26 mouse cellular contexts compared by ENCODE assay signal in genomic region chr7:73025640-73026039, GRCm38 (mm10).
DNase-seq lines count a peak whose midpoint lies in the region; ATAC-seq and TF ChIP-seq lines count a peak whose summit lies in the region.
"Had no signal": no experiment of that assay in that cellular context is flagged by ENCODE, and none has a peak within 500 bp of the region (broad histone marks: within the 10 kb centered on the region; RNA-seq: fewer than 3 reads in every experiment).

No protein-coding gene starts in this region.

- peak; percentile 55 for TF ChIP-seq CTCF in left cerebral cortex, adult 2 months (IDR thresholded peaks at IDR 0.05)
- peak; percentile 65 for TF ChIP-seq CTCF in stomach, postnatal 0 days (IDR thresholded peaks at IDR 0.05; ENCODE audit: low read depth)

- H3K4me3 ChIP-seq in left cerebral cortex, adult 2 months, result no peak overlapping the region
- H3K4me3 ChIP-seq in stomach, postnatal 0 days (ENCODE audit: low read depth, low read length), result no peak overlapping the region
- H3K4me3 ChIP-seq: forebrain, embryonic 10.5 days; hindbrain, embryonic 10.5 days; megakaryocyte, embryonic 14.5 days; midbrain, embryonic 15.5 days; neural tube, embryonic 15.5 days had no signal

- no peaks in the 10 kb centered on the region for H3K4me1 ChIP-seq in stomach, postnatal 0 days (replicated peaks; ENCODE audit: control insufficient read depth, insufficient read depth)
- H3K4me1 ChIP-seq: forebrain, embryonic 10.5 days; hindbrain, embryonic 10.5 days; megakaryocyte, embryonic 14.5 days; midbrain, embryonic 15.5 days; neural tube, embryonic 15.5 days had no signal

- no peak overlapping the region for H3K27ac ChIP-seq in left cerebral cortex, adult 2 months
- no peak overlapping the region for H3K27ac ChIP-seq in stomach, postnatal 0 days (replicated peaks)
- H3K27ac ChIP-seq: forebrain, embryonic 10.5 days; hindbrain, embryonic 10.5 days; midbrain, embryonic 15.5 days; neural tube, embryonic 15.5 days had no signal

- TF ChIP-seq EP300 in stomach, postnatal 0 days (optimal IDR thresholded peaks at IDR 0.05), result no peak

- peak; percentile 11 for DNase-seq in heart, adult 8-10 months (ENCODE audit: low spot score)
- DNase-seq in heart, postnatal 14 days, result no peak
- no peak for DNase-seq in left cerebral cortex, adult 2 months (ENCODE audit: extremely low spot score in 1 of 2, low spot score in 2 of 2)
- no peak for DNase-seq in left cerebral cortex, adult 8-10 months (ENCODE audit: low spot score in 2 of 2)
- DNase-seq in lung, postnatal 36 days, result peak; percentile 25
- DNase-seq in lung, postnatal 4 days, result no peak
- no peak for DNase-seq in stomach, postnatal 0 days (ENCODE audit: low spot score)
- DNase-seq in urinary bladder, postnatal 25 days (ENCODE audit: low spot score), result no peak
- DNase-seq: adrenal gland, postnatal 14 days; cerebellum, adult 11-12 months; cerebellum, postnatal 14 days; embryo, embryonic 11 days; gastrocnemius, postnatal 36 days; kidney, adult 8-10 months; kidney, postnatal 36 days; layer of hippocampus, adult 9-11 months; left cerebral cortex, postnatal 4 days; thymus, postnatal 4 days had no signal

- no peaks in the 10 kb centered on the region for H3K27me3 ChIP-seq in stomach, postnatal 0 days (ENCODE audit: control insufficient read depth, insufficient read depth, low read length)
- H3K27me3 ChIP-seq: megakaryocyte, embryonic 14.5 days; midbrain, embryonic 15.5 days; neural tube, embryonic 15.5 days had no signal

- ATAC-seq in stomach, postnatal 0 days (ENCODE audit: low FRiP score, low TSS enrichment), result no peak
- ATAC-seq: activated CD4-positive, CD25-positive, alpha-beta regulatory T cell, adult 4 months; CD4-positive, CD25-positive, alpha-beta regulatory T cell, adult 4 months; midbrain, embryonic 15.5 days had no signal

- H3K36me3 ChIP-seq in stomach, postnatal 0 days (ENCODE audit: control insufficient read depth, insufficient read depth, low read length), result no peaks in the 10 kb centered on the region
- H3K36me3 ChIP-seq: forebrain, embryonic 10.5 days; hindbrain, embryonic 10.5 days; midbrain, embryonic 15.5 days; neural tube, embryonic 15.5 days had no signal

- 35% methylated on average over 5 of the region's 5 CpGs for WGBS in stomach, postnatal 0 days

- intact Hi-C loops in heart, postnatal 14 days (cut with DNase I), result loop anchor here (5.0 kb wide), 1 partner anchor 352 kb away; the partner anchor contains the start of gene Rgma
- intact Hi-C loops in left cerebral cortex, adult 2 months (cut with DNase I), result loop anchor here (2.0 to 5.0 kb wide), 2 partner anchors 351 to 397 kb away; no protein-coding TSS in a partner anchor

- no peak overlapping the region for H3K4me2 ChIP-seq in stomach, postnatal 0 days (replicated peaks; ENCODE audit: low read depth)
- H3K4me2 ChIP-seq: liver, embryonic 11.5 days; midbrain, embryonic 15.5 days; neural tube, embryonic 15.5 days had no signal

- H3K9ac ChIP-seq in stomach, postnatal 0 days (ENCODE audit: low read length), result no peak overlapping the region
- H3K9ac ChIP-seq: midbrain, embryonic 15.5 days; neural tube, embryonic 15.5 days had no signal

- no peaks in the 10 kb centered on the region for H3K9me3 ChIP-seq in stomach, postnatal 0 days (ENCODE audit: control insufficient read depth, low read length)
- H3K9me3 ChIP-seq: forebrain, embryonic 10.5 days; hindbrain, embryonic 10.5 days; midbrain, embryonic 15.5 days; neural tube, embryonic 15.5 days had no signal

Comparison
In these comparisons a context has a peak if more than half of its experiments do, and no peak if none do; other contexts are left out.
1. DNase-seq: peak in heart, adult 8-10 months (single experiment) and lung, postnatal 36 days (single experiment); none in heart, postnatal 14 days (0 of 2), left cerebral cortex, adult 2 months (0 of 2), left cerebral cortex, adult 8-10 months (0 of 2), lung, postnatal 4 days (0 of 2), stomach, postnatal 0 days (single experiment) and urinary bladder, postnatal 25 days (single experiment).